ENCODE assay signal across 27 mouse cellular contexts in the genomic region with DNA sequence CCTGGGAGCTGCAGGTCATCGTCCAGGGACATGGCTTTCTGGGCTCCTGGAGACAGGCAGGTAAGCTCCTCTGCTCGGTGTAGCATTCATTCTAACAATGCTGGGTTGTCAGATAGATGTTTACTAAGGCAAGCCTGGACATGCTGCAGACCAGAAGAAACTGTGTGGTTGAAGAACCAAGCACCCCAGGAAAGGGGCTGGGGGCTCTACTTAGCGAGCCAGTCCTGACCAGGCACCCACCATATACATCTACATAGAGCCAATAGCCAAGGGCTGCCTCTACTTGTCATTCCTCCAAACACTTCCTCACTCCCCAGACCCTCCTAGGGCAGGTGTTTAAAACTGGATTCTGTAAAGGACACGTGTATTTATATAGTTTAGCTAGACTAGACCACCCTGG. TPM values are rescaled to one million over a fixed set of nuclear protein-coding genes. Genes with fewer than 3 reads are reported as not detected.
DNase-seq lines count a peak whose midpoint lies in the region; ATAC-seq and TF ChIP-seq lines count a peak whose summit lies in the region.
"Had no signal": no experiment of that assay in that cellular context is flagged by ENCODE, and none has a peak within 500 bp of the region (broad histone marks: within the 10 kb centered on the region; RNA-seq: fewer than 3 reads in every experiment).

No protein-coding gene starts in this region.

- TF ChIP-seq RAD21 in CH12.LX (IDR thresholded peaks at IDR 0.05; ENCODE audit: low read depth, low read length): no peak

- no peak overlapping the region for H3K27ac ChIP-seq in forebrain, embryonic 15.5 days (replicated peaks)
- H3K27ac ChIP-seq in forebrain, embryonic 16.5 days (ENCODE audit: low read length): no peak overlapping the region
- no peak overlapping the region for H3K27ac ChIP-seq in kidney, embryonic 16.5 days (ENCODE audit: low read length)
- peak overlapping the region; percentile 71 for H3K27ac ChIP-seq in CH12.LX (ENCODE audit: insufficient read depth, low read depth)
- H3K27ac ChIP-seq: hindbrain, embryonic 10.5 days; hindbrain, embryonic 13.5 days had no signal

- H3K4me2 ChIP-seq in forebrain, embryonic 15.5 days (replicated peaks): no peak overlapping the region
- H3K4me2 ChIP-seq in forebrain, embryonic 16.5 days (ENCODE audit: low read length): no peak overlapping the region
- no peak overlapping the region for H3K4me2 ChIP-seq in kidney, embryonic 16.5 days (replicated peaks; ENCODE audit: low read depth, low read length)
- H3K4me2 ChIP-seq in CH12.LX (ENCODE audit: insufficient read depth, low read depth, poor library complexity, severe bottlenecking): peak overlapping the region; percentile 17; the same call in 1 of the 2 replicates
- H3K4me2 ChIP-seq in myocyte (ENCODE audit: low read depth): peak overlapping the region; percentile 1
- H3K4me2 ChIP-seq: heart, embryonic 11.5 days; hindbrain, embryonic 13.5 days had no signal

- H3K4me1 ChIP-seq in forebrain, embryonic 15.5 days: no peaks in the 10 kb centered on the region
- no peaks in the 10 kb centered on the region for H3K4me1 ChIP-seq in forebrain, embryonic 16.5 days (replicated peaks; ENCODE audit: control insufficient read depth, insufficient read depth, low read length)
- H3K4me1 ChIP-seq in kidney, embryonic 16.5 days (ENCODE audit: insufficient read depth, low read length): no peaks in the 10 kb centered on the region
- peaks cover 25 to 53% of the 10 kb centered on the region in 2 experiments for H3K4me1 ChIP-seq in CH12.LX (ENCODE audit: control insufficient read depth in 1 of 2, insufficient read depth in 2 of 2)
- H3K4me1 ChIP-seq: hindbrain, embryonic 10.5 days; hindbrain, embryonic 13.5 days had no signal

- no peak for TF ChIP-seq CTCF in CH12.LX (conservative IDR thresholded peaks at IDR 0.05 in 1 of 2, IDR thresholded peaks at IDR 0.05 in 1 of 2; ENCODE audit: low read depth in 2 of 2, low read length in 2 of 2)

- dilution Hi-C loops in CH12.LX (cut with MboI; ENCODE audit: extremely low pct_ligation_motif_present, extremely low pct_unique_long_range_greater_than_20kb, low sequenced_read_pairs): no loop called here

- no peak overlapping the region for H3K4me3 ChIP-seq in forebrain, embryonic 15.5 days
- no peak overlapping the region for H3K4me3 ChIP-seq in forebrain, embryonic 16.5 days (replicated peaks; ENCODE audit: low read length)
- no peak overlapping the region for H3K4me3 ChIP-seq in kidney, embryonic 16.5 days (ENCODE audit: low read length)
- H3K4me3 ChIP-seq in CH12.LX (replicated peaks in 1 of 3; ENCODE audit: low read depth in 2 of 3, low read length in 2 of 3, poor library complexity in 1 of 3) (no peak overlapping the region), myocyte (no peak overlapping the region)
- H3K4me3 ChIP-seq: hindbrain, embryonic 10.5 days; hindbrain, embryonic 13.5 days had no signal

- H3K36me3 ChIP-seq in forebrain, embryonic 15.5 days: peaks cover 43% of the 10 kb centered on the region
- peaks cover 28% of the 10 kb centered on the region for H3K36me3 ChIP-seq in forebrain, embryonic 16.5 days (ENCODE audit: control insufficient read depth, insufficient read depth)
- H3K36me3 ChIP-seq in kidney, embryonic 16.5 days (ENCODE audit: insufficient read depth, low read length): peaks cover 30% of the 10 kb centered on the region
- peaks cover 43 to 60% of the 10 kb centered on the region in 2 experiments for H3K36me3 ChIP-seq in CH12.LX (replicated peaks in 1 of 2; ENCODE audit: control insufficient read depth in 1 of 2, insufficient read depth in 1 of 2, low read length in 1 of 2)
- H3K36me3 ChIP-seq in myocyte (ENCODE audit: control insufficient read depth, insufficient read depth): peaks cover 5% of the 10 kb centered on the region

- TF ChIP-seq POLR2A in CH12.LX (IDR thresholded peaks at IDR 0.05; ENCODE audit: low read depth, low read length) (no peak), myocyte (IDR thresholded peaks at IDR 0.05; ENCODE audit: insufficient read length, low read depth) (no peak)

- no peak overlapping the region for H3ac ChIP-seq in myocyte (ENCODE audit: control insufficient read depth, insufficient read length)

- ATAC-seq in forebrain, embryonic 15.5 days (replicated peaks): peak; percentile 38; the same call in 1 of the 2 replicates
- ATAC-seq in forebrain, embryonic 16.5 days: no peak
- ATAC-seq in kidney, embryonic 16.5 days (ENCODE audit: low FRiP score, low TSS enrichment): 0 out of 2 replicates have a peak, but pooled peaks have one; percentile 16

- TF ChIP-seq EP300 in CH12.LX (IDR thresholded peaks at IDR 0.05; ENCODE audit: low read length): 0 out of 2 replicates have a peak, but pooled peaks have one; percentile 16

- no peaks in the 10 kb centered on the region for H3K9me3 ChIP-seq in forebrain, embryonic 15.5 days
- H3K9me3 ChIP-seq in forebrain, embryonic 16.5 days (ENCODE audit: control insufficient read depth, low read length): no peaks in the 10 kb centered on the region
- H3K9me3 ChIP-seq in kidney, embryonic 16.5 days (ENCODE audit: low read length): no peaks in the 10 kb centered on the region
- no peaks in the 10 kb centered on the region for H3K9me3 ChIP-seq in CH12.LX (replicated peaks; ENCODE audit: low read length)
- H3K9me3 ChIP-seq: hindbrain, embryonic 10.5 days; hindbrain, embryonic 13.5 days had no signal

- WGBS in forebrain, embryonic 15.5 days: 83% methylated on average over 4 of the region's 4 CpGs
- 84% methylated on average over 4 of the region's 4 CpGs for WGBS in forebrain, embryonic 16.5 days
- WGBS in kidney, embryonic 16.5 days: 84% methylated on average over 4 of the region's 4 CpGs

- no peak for DNase-seq in kidney, adult 11 months
- DNase-seq in CH12.LX (ENCODE audit: extremely low read depth): no peak
- no peak for DNase-seq in lung, postnatal 36 days
- DNase-seq: gastrocnemius, postnatal 36 days had no signal

- H3K79me2 ChIP-seq in CH12.LX (replicated peaks; ENCODE audit: control insufficient read depth, extremely low read depth, insufficient read depth, poor library complexity, severe bottlenecking) (peaks cover 26% of the 10 kb centered on the region), myocyte (ENCODE audit: control insufficient read depth, insufficient read depth) (no peaks in the 10 kb centered on the region)

- H3K27me3 ChIP-seq in forebrain, embryonic 15.5 days: no peaks in the 10 kb centered on the region
- H3K27me3 ChIP-seq in forebrain, embryonic 16.5 days (replicated peaks; ENCODE audit: control insufficient read depth, insufficient read depth, low read length): no peaks in the 10 kb centered on the region
- no peaks in the 10 kb centered on the region for H3K27me3 ChIP-seq in kidney, embryonic 16.5 days (ENCODE audit: insufficient read depth, low read length)
- H3K27me3 ChIP-seq in CH12.LX (replicated peaks) (no peaks in the 10 kb centered on the region), myocyte (ENCODE audit: control insufficient read depth, insufficient read depth, insufficient read length) (no peaks in the 10 kb centered on the region)
- H3K27me3 ChIP-seq: hindbrain, embryonic 13.5 days had no signal

- H3K9ac ChIP-seq in forebrain, embryonic 15.5 days (replicated peaks): no peak overlapping the region
- H3K9ac ChIP-seq in forebrain, embryonic 16.5 days (replicated peaks; ENCODE audit: low read depth, low read length): no peak overlapping the region
- H3K9ac ChIP-seq in kidney, embryonic 16.5 days (replicated peaks; ENCODE audit: low read length): no peak overlapping the region
- H3K9ac ChIP-seq in CH12.LX (ENCODE audit: insufficient read depth, low read depth): peak overlapping the region; percentile 20; the same call in 1 of the 2 replicates
- H3K9ac ChIP-seq: hindbrain, embryonic 13.5 days had no signal

- in situ Hi-C loops in CH12.LX (cut with MboI; ENCODE audit: low pct_ligation_motif_present, low pct_unique_long_range_greater_than_20kb, low sequenced_read_pairs): loop anchor here (5.0 to 10.0 kb wide), 2 partner anchors 82 to 141 kb away; a partner anchor contains a TSS

RNA-seq across cellular contexts. Expression of a gene that starts 1.8 kb away (rescaled TPM):
- 3.1 and 3.9 TPM in 2 replicates for polyA plus RNA-seq in forebrain, embryonic 15.5 days (2015; fragmentation: Nextera tagmentation; extraction: Ambion mirVana)
- 3.3 and 4.7 TPM in 2 replicates for polyA plus RNA-seq in forebrain, embryonic 16.5 days (2015; fragmentation: Nextera tagmentation; extraction: Ambion mirVana)
- 1.6 and 1.8 TPM in 2 replicates for polyA plus RNA-seq in kidney, embryonic 16.5 days (2015; fragmentation: Nextera tagmentation; extraction: Ambion mirVana)
- 61.4 and 63.7 TPM in 2 replicates for total RNA-seq in CH12.LX (2012; rRNA removed)
- 46.5 and 51.0 TPM in 2 replicates for total RNA-seq in CH12.LX (2014; rRNA removed)
- 43.7 and 46.3 TPM in 2 replicates for polyA plus RNA-seq in CH12.LX (2012; ENCODE audit: insufficient read length, low read depth)
- polyA plus RNA-seq in myocyte (2012; fragmentation: generic; extraction: Trizol): 2.3 TPM

RNA-seq across cellular contexts. Expression of a gene that starts 15.6 kb away (rescaled TPM):
- polyA plus RNA-seq in forebrain, embryonic 15.5 days (2015; fragmentation: Nextera tagmentation; extraction: Ambion mirVana): 0.64 and 0.99 TPM in 2 replicates
- 0.62 and 0.87 TPM in 2 replicates for polyA plus RNA-seq in forebrain, embryonic 16.5 days (2015; fragmentation: Nextera tagmentation; extraction: Ambion mirVana)
- polyA plus RNA-seq in kidney, embryonic 16.5 days (2015; fragmentation: Nextera tagmentation; extraction: Ambion mirVana): 0.71 and 0.94 TPM in 2 replicates
- total RNA-seq in CH12.LX (2012; rRNA removed) (0.13 and 0.38 TPM in 2 replicates), CH12.LX (2014; rRNA removed) (not detected in 2 replicates)
- polyA plus RNA-seq in CH12.LX (2012; ENCODE audit: insufficient read length, low read depth) (0.21 and 0.33 TPM in 2 replicates), myocyte (2012; fragmentation: generic; extraction: Trizol) (0.13 TPM)
- total RNA-seq: adrenal gland, adult 2 months; adrenal gland, postnatal 14 days; gastrocnemius, adult 18-20 months; gastrocnemius, postnatal 10 days; gastrocnemius, postnatal 36 days; heart, adult 8-10 months; heart, postnatal 25 days; MEL had no signal
- polyA plus RNA-seq: heart, embryonic 14.5 days; intestine, embryonic 14.5 days had no signal

RNA-seq across cellular contexts. Expression of a gene that starts 42.0 kb away (rescaled TPM):
- polyA plus RNA-seq in forebrain, embryonic 15.5 days (2015; fragmentation: Nextera tagmentation; extraction: Ambion mirVana): 55.8 and 56.6 TPM in 2 replicates
- polyA plus RNA-seq in forebrain, embryonic 16.5 days (2015; fragmentation: Nextera tagmentation; extraction: Ambion mirVana): 54.5 and 62.0 TPM in 2 replicates
- 38.0 and 40.6 TPM in 2 replicates for polyA plus RNA-seq in kidney, embryonic 16.5 days (2015; fragmentation: Nextera tagmentation; extraction: Ambion mirVana)
- total RNA-seq in CH12.LX (2012; rRNA removed): 44.4 and 44.6 TPM in 2 replicates
- total RNA-seq in CH12.LX (2014; rRNA removed): 41.4 and 43.8 TPM in 2 replicates
- 50.1 and 52.2 TPM in 2 replicates for polyA plus RNA-seq in CH12.LX (2012; ENCODE audit: insufficient read length, low read depth)
- 25.2 TPM for polyA plus RNA-seq in myocyte (2012; fragmentation: generic; extraction: Trizol)

RNA-seq across cellular contexts. Expression of a gene that starts 42.3 kb away (rescaled TPM):
- polyA plus RNA-seq in forebrain, embryonic 15.5 days (2015; fragmentation: Nextera tagmentation; extraction: Ambion mirVana): 69.0 and 69.2 TPM in 2 replicates
- polyA plus RNA-seq in forebrain, embryonic 16.5 days (2015; fragmentation: Nextera tagmentation; extraction: Ambion mirVana): 72.7 and 76.3 TPM in 2 replicates
- 57.7 and 58.8 TPM in 2 replicates for polyA plus RNA-seq in kidney, embryonic 16.5 days (2015; fragmentation: Nextera tagmentation; extraction: Ambion mirVana)
- 40.1 and 42.5 TPM in 2 replicates for total RNA-seq in CH12.LX (2012; rRNA removed)
- 50.4 and 50.6 TPM in 2 replicates for total RNA-seq in CH12.LX (2014; rRNA removed)
- 39.5 and 46.7 TPM in 2 replicates for polyA plus RNA-seq in CH12.LX (2012; ENCODE audit: insufficient read length, low read depth)
- polyA plus RNA-seq in myocyte (2012; fragmentation: generic; extraction: Trizol): 22.1 TPM

RNA-seq across cellular contexts. Expression of a gene that starts 50.6 kb away (rescaled TPM):
- not detected in 2 replicates for polyA plus RNA-seq in forebrain, embryonic 15.5 days (2015; fragmentation: Nextera tagmentation; extraction: Ambion mirVana)
- polyA plus RNA-seq in forebrain, embryonic 16.5 days (2015; fragmentation: Nextera tagmentation; extraction: Ambion mirVana): not detected in 2 replicates
- polyA plus RNA-seq in kidney, embryonic 16.5 days (2015; fragmentation: Nextera tagmentation; extraction: Ambion mirVana): 0.21 TPM in 1 of 2 replicates, not detected in the other
- total RNA-seq in CH12.LX (2012; rRNA removed) (not detected in 2 replicates), CH12.LX (2014; rRNA removed) (not detected in 2 replicates)
- polyA plus RNA-seq in CH12.LX (2012; ENCODE audit: insufficient read length, low read depth) (not detected in 2 replicates), myocyte (2012; fragmentation: generic; extraction: Trizol) (not detected)
- total RNA-seq: adrenal gland, adult 2 months; adrenal gland, postnatal 14 days; adrenal gland, postnatal 4 days; gastrocnemius, adult 18-20 months; gastrocnemius, postnatal 10 days; gastrocnemius, postnatal 36 days; granulocyte monocyte progenitor cell, adult 5-6 weeks; heart, adult 8-10 months; heart, postnatal 25 days; MEL had no signal
- polyA plus RNA-seq: embryonic facial prominence, embryonic 11.5 days; embryonic facial prominence, embryonic 14.5 days; forebrain, embryonic 11.5 days; forebrain, embryonic 14.5 days; heart, embryonic 11.5 days; heart, embryonic 14.5 days; heart, postnatal 0 days; hindbrain, embryonic 10.5 days; hindbrain, embryonic 13.5 days; intestine, embryonic 14.5 days had no signal

Comparison
In these comparisons a context has a peak if more than half of its experiments do, and no peak if none do; other contexts are left out.
1. H3K4me2 ChIP-seq: peak in CH12.LX (single experiment) and myocyte (single experiment); none in forebrain, embryonic 15.5 days (single experiment), forebrain, embryonic 16.5 days (single experiment) and kidney, embryonic 16.5 days (single experiment).